Mouse (Mus musculus): ENCODE measurements around the gene Arhgef28.
A peak's percentile ranks its signal among the peaks of the same experiment; 100 is the strongest.

GRCm38 (mm10) chr13:97939433-97940160 lies 266.6 kb downstream of the Arhgef28 start:
- TF ChIP-seq CTCF (IDR thresholded peaks at IDR 0.05; ENCODE audit: extremely low read depth, insufficient read depth, low read length) (peak; percentile 22; the same call in 1 of the 2 replicates), POLR2A (IDR thresholded peaks at IDR 0.05; ENCODE audit: extremely low read depth, insufficient read depth, low read length) (no peak)
